Mouse (Mus musculus) adrenal gland, postnatal 36 days (tissue): ENCODE results near the gene Rwdd2b. TPM values are rescaled to one million over a fixed set of nuclear protein-coding genes. Genes with fewer than 3 reads are reported as not detected.

Experiments used
- DNase-seq, 2 experiments: peaks; one replicate each; pipeline ENCODE4 v3.0.0; 2021; ENCODE audit warnings: mixed read lengths in 1 of 2
- long read RNA-seq, 2 experiments: library from polyadenylated mRNA; stranded (forward); transcript quantifications; one replicate each; pipeline ENCODE4 v2.0.0; 2021; ENCODE audit warnings: borderline sequencing depth in 2 of 2
- total RNA-seq, 2 experiments: library from RNA; stranded (reverse); gene quantifications; 2 replicates each; pipeline ENCODE4 v1.2.3; 2021

Rwdd2b gene
- 1 to 10 TPM; 6.0 to 7.9 TPM for total RNA-seq
- long read RNA-seq, experiment 1, transcript Rwdd2b-201 (5 exons, 2,009 nt) = major isoform, 10 of 12 reads
- long read RNA-seq, experiment 1, partial matches to known transcripts = 0 of 12 reads
- long read RNA-seq, experiment 1, other reads (novel, unspliced or antisense) = 2 of 12 reads
- long read RNA-seq, experiment 2, partial matches to known transcripts = 1 of 2 reads
- long read RNA-seq, experiment 2, other reads (novel, unspliced or antisense) = 0 of 2 reads

DNA sequence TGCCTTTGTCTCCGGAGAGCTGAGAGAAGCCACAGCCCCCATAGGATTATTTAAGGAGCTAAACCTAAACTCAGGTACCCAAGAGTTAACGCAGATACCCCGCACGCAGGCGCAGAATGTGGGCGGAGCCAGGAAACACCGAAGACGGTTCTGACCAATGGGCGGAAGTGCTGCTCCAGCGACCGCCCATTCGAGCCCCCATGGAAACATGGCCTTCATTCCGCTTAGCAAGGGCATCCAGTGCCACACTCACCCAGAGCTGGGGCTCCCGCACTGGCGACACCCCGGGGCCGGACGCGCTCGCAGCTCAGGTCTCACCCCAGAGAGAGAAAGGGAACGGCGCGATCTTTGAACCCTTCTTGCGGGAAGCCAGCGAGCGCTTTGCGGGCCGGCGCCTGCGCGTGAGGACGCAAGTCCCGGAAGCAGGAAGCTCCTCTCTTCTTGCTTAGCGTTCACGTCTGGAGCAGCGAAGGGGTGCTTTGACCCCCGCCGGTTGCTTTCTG, at the start of gene Rwdd2b:
Gene Rwdd2b (minus strand): TSS at position 390 of the 503 bp plus-strand sequence.
- DNase-seq = peak; percentile 94 to 97

DNA sequence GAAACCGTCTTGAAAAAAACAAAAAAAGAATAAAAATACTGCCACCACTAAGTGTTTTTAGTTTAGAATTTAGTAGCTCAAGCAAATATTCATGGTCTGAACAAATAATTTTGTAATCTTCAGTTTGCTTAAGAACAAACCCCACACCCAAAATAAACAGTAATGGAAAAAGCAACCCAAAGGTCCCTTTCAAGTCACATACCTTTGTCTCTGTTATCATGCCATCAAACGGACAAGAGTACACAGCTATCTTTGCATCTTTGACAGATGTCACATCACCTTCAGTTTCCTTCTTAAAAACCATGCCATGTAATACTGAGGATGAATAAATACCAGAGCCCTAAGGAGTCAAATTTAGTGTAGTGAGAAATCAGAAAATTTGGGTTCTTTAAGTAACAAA, 48.2 kb upstream of the Rwdd2b start:
- DNase-seq = no peak

GRCm38 (mm10) chr16:87486739-87487138, 46.4 kb upstream of the Rwdd2b start:
- no peak for DNase-seq

GRCm38 (mm10) chr16:87484367-87484766, 44.0 kb upstream of the Rwdd2b start:
- no peak for DNase-seq

- DNase-seq = no peak
Measured at GRCm38 (mm10) chr16:87470579-87470978, 30.2 kb upstream of the Rwdd2b start.

DNA sequence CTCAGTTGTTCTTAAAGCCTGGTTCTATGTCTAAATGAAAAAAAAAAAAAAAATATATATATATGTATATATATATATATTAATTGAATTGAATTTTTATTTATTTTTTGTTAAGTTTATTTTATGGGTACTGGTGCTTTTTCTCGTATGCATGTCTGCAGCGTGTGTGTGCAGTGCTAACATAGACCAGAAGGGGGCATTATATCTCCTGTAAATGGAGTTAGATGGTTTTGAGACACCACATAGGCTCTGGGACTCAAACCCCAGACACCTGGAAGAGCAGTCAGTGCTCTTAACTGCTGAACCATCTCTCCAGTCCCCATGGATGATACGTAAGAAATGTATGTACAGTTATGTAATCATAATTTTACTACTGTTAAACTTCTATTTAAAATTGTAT, 18.4 kb upstream of the Rwdd2b start:
- DNase-seq = no peak

DNA sequence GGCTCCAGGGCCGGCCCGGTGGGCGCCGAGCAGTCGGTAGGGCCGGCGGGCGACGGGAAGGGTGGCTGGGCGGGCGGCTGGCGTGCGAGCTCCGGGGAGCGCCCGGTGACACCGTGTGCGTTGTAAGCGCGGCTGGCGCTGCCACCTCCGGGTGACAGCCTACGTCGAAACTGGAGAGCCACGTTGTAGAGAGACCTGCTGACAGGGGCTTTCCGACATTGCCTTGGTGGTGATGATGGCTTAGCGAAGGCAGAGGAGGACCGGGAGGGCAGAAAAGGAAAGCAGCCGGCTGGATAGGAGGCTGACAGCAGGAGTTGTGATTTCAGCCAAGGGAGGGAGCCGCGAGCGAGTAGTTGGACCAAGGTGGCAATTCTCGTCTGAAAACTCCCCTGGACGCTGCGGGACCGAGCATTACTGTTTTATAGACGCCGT, 14.8 kb upstream of the Rwdd2b start:
- DNase-seq = peak in 1 of 2 experiments; percentile 43

- DNase-seq = peak; percentile 96 to 97
Measured at GRCm38 (mm10) chr16:87454419-87455179, 14.2 kb upstream of the Rwdd2b start, which contains the start of gene Usp16. Gene Usp16 (plus strand): TSS chr16:87454703.

GRCm38 (mm10) chr16:87453226-87453625, 12.9 kb upstream of the Rwdd2b start:
- DNase-seq = no peak

DNA sequence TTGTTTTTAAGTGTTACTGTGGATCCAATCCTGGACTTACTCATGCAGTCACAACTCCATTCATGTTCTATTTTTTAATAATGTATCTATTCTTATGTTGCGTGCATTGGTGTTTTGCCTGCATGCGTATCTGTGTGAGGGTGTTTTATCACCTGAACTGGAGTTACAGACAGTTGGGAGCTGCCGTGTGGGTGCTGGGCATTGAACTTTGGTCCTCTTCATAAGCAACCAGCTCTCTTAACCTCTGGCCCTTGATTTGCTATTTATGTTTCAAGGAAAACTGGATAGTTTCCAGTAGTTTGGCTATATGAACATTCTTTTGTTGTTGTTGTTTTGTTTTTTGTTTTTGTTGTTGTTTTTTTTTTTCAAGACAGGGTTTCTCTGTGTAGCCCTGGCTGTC, 5.2 kb upstream of the Rwdd2b start:
- no peak for DNase-seq

DNA sequence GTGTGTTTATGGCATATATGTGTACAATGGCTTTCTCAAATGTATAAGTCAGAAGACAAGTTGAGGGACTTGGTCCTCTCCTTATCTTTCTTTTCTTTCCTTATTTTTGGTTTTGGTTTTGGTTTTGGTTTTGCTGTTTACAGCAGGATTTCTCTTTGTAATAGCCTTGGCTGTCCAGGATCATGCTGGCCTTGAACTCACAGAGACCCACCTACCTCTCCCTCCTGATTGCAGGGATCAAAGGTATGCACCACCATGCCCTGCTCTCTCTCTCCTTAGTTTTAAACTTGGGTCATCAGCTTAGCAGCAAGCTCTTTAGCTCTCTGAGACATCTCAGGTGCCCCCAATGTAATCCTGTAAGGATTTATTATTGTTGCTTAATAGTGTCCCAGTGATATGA, 4.7 kb upstream of the Rwdd2b start:
- no peak for DNase-seq

DNA sequence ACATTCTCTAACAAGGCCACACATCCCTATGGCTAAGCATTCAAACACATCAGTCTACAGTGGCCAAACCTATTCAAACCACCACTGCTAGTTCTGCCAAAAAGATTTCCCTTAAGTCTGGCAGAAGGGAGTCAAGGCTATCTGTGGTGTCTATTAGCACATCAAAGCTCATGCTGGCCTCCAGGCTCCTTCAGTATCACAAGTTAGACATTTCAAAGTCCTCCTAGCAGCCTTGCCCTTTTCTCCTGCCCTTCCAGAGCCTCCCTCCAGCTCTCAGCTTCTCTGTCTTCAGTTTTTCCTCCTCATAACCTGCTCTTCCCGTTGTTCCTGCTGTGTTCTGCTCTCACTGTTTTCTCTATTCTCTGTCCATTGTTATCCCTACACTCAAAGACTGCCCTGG, 3.7 kb upstream of the Rwdd2b start:
- DNase-seq = peak in 1 of 2 experiments; percentile 11

GRCm38 (mm10) chr16:87443245-87443644, 2.9 kb upstream of the Rwdd2b start:
- DNase-seq = no peak

DNA sequence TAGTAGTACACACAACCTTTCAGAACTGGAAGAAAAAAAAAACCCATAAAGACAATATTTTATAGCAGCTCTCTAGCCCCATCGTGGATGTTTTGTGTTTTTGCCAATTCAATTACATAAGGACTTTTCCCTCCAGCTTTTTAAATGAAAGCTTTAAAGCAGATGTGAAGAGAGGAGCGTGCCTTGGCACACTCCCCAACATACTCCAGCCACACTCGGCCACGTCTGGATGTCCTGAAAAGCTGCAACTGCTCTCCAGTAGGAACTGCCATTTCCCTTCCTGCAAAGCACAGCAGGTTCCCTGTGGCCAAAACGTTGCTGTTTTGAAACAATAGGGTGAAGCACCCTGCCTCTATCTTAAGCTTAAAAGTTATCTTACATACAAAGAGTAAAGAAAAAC, 1.9 kb upstream of the Rwdd2b start:
- DNase-seq = no peak

- DNase-seq = peak in 1 of 2 experiments; percentile 19
Measured at GRCm38 (mm10) chr16:87441089-87441488, 716 bp upstream of the Rwdd2b start.

- DNase-seq = no peak
Measured at GRCm38 (mm10) chr16:87438697-87439096, 1.7 kb downstream of the Rwdd2b start.

DNA sequence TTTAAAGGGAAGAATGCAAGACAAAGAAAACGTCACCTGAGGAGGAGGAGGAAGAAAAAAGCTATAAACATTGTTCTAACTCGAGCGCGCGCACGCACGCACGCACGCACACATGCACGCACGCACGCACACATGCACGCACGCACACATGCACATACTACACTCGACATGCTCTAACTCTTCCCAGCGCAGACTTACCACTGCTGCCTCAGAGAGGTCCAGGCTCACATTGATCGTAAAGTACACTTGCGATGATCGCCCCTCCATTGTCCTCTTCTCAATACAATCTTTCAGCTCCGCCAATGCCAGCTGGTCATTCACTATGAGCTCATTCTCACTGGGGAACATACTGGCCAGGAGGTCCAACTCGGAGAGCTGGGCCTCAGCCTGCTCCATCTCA, 3.3 kb downstream of the Rwdd2b start:
- no peak for DNase-seq

DNA sequence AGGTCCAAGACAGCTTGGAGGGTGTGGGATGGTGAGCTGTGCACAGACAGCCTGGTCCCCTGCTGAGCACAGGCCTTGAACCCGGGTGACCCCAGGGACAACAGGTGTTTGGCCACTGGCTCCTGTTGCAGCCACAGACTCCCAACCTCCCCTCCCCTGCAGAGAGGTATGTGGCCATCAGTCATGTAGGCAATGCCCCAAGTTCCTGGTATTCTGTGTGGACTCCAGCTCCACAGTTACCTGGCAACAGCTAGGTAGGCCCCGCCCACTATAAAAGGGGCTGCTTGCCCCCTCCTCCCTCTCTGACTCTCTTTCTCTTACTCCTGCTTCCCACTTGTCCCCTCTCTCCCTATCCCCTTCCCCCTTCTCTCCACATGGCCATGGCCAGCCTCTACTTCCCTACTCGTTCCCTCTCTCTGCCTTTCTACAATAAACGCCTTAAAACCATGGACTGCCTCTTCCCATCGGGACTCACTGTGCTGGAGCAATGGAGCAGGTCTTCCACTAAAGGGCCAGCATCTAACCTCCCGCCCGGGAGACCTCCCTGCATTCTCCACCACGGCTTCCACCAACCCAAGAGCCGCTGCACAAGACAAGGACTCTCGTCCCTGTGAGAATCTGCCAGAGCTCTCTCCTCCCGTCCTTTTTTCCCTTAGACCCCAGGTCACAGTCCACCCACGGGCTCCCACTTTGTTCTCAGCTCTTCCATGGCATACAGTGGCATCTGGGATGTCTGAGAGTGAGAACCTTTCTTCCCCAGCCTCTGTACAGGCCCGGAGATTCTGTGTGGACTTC, 4.8 kb downstream of the Rwdd2b start:
- no peak for DNase-seq

DNA sequence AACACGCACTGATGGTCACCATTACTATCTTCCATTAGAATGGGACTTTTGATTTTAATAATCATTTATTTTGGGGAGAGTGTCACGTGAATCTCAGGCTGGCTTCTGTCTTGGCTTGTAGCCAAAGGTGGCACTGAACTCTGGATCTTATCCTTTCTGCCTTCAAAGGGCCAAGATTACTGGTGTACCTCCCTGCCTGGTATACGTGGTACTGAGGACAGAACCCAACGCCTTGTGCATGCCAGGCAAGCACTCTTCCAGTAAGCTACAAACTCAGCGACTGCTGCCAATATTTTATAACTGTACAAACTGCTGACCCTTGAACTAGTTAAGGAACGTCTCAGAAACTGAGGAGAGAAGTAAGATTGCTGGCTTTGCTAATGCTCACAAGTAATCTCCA, 5.4 kb downstream of the Rwdd2b start:
- DNase-seq = no peak

DNA sequence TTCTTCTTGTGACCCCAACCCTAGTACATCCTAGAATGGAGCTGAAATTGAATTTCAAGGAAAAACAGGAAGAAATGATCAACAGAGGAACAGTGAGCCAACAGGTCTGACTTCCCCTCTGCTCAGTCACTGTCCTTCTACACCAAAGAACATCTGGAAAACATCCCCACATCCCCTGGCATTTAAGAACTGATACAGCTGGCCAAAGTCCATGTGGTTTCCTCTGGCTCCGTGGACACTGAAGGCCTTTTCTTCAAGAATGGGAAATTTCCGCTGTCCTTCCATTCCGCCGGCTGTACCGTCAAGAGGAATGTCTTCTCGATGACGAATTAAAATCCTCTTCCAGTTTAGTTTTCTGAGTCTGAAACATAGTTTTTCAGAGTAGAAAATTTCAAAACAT, 6.1 kb downstream of the Rwdd2b start:
- DNase-seq = no peak

GRCm38 (mm10) chr16:87432033-87432814, 8.1 kb downstream of the Rwdd2b start, which contains the start of gene Ltn1:
Gene Ltn1 (minus strand): TSS chr16:87432612.
- DNase-seq = peak; percentile 98

GRCm38 (mm10) chr16:87427516-87427915, 12.9 kb downstream of the Rwdd2b start:
- DNase-seq = no peak
